Mouse (Mus musculus) frontal cortex, postnatal 25 days (tissue): ENCODE measurements at regions not wholly inside any gene's neighbourhood (a gene's known extent, or its start where the extent isn't known, plus 50 kb on each side); places are given as distances from the start of the nearest gene placed in this dataset.

Experiments
- DNase-seq, 2 experiments: peaks; one replicate each; pipeline ENCODE4 v3.0.0; 2022; ENCODE audit warnings: low spot score in 2 of 2

DNA sequence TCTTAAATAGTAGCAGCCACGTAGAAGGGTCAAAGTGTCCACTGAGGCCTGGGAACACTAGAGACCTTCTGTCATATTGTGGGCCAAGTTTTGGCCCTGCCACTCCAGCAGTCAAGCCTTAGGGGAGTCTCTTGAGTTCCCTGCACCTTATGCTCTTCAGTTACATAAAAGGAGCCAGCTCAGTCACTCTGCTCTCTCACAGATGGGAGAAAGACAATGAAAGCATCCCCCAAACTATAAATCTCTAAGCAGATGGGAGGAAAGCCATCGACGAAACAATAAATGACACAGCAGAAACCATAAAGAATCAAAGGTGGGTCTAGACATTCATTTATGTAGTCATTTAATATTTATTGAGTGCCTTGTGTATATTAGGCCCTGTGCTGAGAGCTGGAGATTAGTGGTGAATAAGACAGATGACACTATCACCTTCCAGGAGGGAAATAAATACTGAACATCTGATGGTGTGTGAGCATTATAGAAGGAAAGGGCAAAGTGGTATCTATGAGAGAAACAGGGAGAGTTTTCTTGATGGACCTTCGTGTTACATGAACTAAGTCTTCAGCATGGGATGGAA lies 137.5 kb upstream of the Synpr start:
- no peak for DNase-seq

- DNase-seq, result no peak
These were observed 135.0 kb upstream of the Synpr start for GRCm38 (mm10) chr14:13149617-13150016.

DNA sequence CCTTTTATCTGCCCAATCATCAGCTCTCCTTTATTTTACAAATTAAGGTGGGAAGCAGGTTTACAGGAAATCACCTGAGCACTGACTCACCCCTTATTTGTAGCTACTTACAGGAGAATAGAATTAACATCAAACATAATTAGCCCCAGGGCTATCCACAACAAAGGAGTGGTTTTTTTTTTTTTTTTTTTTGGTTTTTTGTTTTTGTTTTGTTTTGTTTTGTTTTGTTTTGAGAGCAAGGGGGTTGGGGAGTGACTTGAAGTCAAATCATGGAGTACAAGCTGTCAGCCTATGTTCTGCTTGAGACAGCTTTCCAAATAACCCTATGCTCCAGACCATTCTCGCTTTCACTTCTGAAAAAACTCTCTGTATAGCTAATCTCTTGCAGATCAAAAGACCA lies 132.9 kb upstream of the Synpr start:
- no peak for DNase-seq

DNA sequence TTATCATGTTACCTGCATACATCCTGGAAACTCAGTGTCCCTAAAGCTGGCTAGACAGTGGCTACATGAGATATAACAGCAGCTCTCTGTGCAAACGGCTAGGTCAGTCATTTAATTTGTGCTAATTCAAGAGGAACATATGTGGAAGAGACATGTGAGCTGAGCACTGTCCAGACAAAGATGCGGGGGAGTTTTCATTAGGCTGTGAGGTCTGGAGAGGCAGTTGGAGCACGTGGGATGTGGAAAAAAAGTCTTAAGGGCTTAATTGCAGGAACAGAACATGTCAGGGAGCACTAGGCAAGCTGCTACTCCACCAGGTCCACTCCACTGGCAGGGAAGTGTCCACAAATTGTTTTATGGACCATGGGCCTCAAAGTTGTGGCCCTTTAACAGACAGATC lies 108.4 kb upstream of the Synpr start:
- DNase-seq, result no peak

DNA sequence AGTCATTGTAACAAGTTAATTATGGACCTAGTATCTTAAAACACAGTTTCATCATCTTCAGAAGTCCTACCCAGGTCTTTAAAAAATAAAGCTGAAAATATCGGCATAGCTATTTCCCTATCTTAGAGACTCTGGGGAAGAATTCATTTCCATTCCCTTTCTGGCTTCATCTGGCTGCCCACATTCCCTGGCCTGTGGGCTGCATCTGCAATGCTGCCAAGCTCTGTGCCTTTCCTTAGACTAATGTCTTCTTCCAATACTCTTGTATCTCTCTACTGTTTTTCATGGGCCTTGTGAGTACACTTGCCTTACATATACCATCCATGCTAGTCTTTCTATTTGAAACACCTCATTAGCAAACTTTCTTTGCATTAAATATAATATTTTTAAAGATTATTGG lies 106.7 kb upstream of the Synpr start:
- no peak for DNase-seq

DNA sequence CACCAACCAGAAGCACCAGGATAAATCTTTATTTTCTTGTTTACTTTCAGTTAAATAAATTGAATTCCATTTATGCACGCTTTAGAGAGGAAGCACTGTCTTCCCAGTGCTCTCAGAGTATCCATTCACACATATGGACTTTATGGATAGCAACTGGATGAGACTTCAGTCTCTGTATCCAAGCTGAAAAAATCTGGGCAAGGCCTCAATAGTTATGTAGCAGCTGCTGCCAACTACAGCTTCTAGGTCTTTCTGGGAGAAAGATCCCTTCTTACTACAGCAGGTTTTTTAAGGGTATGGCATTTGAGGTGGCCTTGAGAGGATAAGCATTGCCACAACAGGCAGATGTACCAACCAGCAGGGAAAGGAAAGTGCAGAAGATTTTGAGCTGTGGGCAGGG lies 93.8 kb upstream of the Synpr start:
- DNase-seq, result no peak

- no peak for DNase-seq
These were observed 91.8 kb upstream of the Synpr start for GRCm38 (mm10) chr14:13192746-13193145.

DNA sequence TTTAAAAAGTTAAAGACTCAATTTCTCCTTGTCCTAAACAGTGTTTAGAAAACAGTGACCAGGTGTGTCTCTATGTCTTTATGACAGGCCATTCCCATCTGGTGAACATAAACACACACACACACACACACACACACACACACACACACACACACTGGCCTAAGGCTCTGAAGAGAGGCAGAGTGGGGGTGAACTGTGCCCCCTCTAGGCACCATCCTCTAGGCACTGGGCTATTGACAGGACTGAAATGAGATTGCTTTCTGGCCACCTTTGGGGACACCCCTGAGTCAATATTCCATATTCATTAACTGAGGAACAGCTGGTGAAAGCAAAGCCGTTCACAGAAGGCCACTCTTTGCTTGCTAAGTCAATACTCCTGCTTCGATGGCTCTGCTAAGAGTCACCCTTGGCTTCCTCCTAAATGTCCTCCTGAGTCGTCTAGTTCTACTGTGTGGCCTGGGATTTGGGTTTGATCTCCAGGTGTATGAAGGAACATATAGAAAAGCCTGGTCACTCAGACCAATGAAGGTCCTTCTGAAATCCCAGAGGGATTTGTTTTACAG lies 87.2 kb upstream of the Synpr start:
- no peak for DNase-seq

DNA sequence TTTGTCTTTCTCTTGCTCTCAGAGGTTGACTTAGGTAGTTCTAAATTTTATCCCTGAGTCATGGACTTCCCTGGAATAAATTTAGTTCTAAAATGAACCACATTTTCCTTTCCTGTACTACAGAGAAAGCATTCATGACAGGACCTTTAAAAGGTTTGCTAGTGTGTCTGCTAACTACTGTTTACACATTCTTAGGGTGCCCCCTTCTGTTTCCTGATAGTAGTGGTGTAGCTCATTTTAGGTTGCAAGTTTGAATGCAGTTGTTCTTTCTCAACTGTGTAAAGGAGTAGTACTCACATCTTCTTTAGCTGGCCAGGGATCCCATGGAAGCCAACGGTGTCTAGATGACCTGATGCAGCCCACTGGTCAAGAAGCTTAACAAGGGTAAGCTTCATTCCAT lies 86.1 kb upstream of the Synpr start:
- DNase-seq, result peak in 1 of 2 experiments; percentile 25

- DNase-seq, result no peak
These were observed 71.9 kb upstream of the Synpr start for GRCm38 (mm10) chr14:13212658-13213057.
